Mouse (Mus musculus) left cerebral cortex, adult 8-10 months (tissue): ENCODE measurements around the gene Fam160a1. TPM values are rescaled to one million over a fixed set of nuclear protein-coding genes. Genes with fewer than 3 reads are reported as not detected.

Source experiments
- DNase-seq, 2 experiments: peaks; one replicate each; pipeline ENCODE4 v3.0.0; 2022; ENCODE audit warnings: low spot score in 2 of 2
- total RNA-seq, 4 experiments: library from RNA; stranded (reverse); gene quantifications; 2 replicates each; pipeline ENCODE4 v1.2.4; 2022

The Fam160a1 gene
- total RNA-seq, result 1 to 10 TPM; 3.4 to 5.0 (median 3.9) TPM

DNA sequence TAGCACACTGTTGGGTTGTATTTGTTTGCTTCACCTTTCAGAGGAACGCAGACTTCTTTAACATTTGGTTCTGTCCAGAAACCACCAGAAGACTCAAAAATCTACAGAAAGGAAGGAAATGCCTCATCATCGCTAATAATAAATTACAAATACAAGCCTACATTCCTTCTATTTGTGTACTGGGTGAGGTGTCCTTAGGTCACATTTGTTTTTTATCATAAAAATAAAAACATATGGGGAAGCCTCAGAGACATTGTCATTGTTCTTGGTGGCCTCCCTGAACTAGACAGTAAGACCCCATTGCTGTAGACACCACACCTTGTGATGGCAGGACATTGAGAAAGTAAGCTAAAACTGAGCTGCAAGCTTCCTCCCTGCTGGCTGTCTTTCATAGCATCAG is at the start of gene Fam160a1:
Gene Fam160a1 (minus strand): TSS at position 101 of the 400 bp plus-strand sequence.
- no peak for DNase-seq

DNA sequence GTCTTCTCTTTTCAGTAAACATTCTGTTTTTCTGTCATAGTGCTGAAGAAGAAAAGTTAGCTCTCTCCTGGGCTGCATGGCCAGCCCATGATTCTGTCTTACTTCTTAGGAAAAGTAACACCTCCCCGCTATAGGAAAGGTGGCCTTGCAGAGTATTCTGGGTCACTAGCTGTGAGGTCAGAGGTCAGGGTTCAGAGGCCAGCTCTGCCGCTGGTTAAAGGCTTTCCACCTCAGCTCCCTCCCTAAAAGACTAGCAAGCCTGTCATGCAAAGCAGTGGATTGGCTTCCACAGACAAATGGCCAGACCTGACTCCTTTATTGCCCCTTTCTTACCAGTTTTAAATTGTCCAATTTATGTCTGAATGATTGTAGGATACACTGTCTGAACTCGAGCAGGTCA is 46.9 kb upstream of the Fam160a1 start:
- no peak for DNase-seq

DNA sequence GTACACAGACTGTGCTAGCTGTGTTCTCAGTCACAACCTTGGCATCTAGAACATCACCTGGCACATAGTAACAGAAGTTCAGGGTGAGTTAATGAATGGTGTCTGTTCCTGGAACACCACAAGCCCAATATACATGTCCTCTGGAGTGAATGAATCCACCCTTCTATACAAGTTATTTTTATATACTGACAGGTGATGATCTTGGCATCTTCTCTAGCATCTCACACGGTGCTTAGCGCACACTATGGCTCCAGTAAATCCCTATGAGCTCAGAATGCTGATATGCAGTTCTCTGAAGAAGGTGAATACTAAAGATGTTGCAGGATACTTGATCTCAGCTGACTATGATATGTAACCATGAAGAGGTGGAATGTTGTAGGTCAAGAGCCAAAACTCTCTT is 45.8 kb upstream of the Fam160a1 start:
- DNase-seq, result no peak

DNA sequence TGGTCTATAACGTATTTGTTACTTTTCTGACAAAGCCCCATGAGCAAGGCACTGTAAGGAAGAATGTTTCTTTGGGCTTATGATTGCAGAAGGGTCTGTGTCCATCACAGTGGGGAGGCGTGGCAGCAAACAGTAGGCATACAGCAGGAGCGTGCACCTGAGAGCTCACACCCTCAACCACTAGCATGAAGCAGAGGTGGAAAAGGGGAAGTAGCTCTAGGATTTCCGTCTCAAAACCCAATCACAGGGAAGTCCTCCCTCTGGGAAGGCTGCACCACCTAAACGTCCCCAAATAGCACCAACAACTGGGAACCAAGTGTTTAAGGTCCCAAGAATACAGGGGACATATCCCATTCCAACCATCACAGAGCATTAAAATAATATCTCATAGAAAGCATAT is 43.9 kb upstream of the Fam160a1 start:
- no peak for DNase-seq

DNA sequence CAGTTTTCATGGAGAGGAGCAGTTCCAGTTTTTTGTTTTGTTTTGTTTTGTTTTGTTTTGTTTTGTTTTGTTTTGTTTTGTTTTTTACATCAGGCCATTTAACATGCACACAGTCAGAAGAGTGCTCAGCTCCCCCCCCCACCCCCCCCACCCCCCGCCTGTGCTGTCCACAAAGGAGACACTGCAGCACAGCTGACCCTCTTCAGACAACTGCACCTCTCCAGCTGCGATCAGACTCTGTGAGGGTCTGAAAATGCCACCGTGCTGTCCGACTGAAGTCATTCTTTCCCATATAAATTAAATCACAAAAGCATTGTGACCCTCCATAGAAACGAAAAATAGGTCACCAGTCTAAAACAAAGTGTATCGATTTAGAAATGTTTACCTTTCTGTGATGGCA is 42.2 kb upstream of the Fam160a1 start:
- DNase-seq, result no peak

DNA sequence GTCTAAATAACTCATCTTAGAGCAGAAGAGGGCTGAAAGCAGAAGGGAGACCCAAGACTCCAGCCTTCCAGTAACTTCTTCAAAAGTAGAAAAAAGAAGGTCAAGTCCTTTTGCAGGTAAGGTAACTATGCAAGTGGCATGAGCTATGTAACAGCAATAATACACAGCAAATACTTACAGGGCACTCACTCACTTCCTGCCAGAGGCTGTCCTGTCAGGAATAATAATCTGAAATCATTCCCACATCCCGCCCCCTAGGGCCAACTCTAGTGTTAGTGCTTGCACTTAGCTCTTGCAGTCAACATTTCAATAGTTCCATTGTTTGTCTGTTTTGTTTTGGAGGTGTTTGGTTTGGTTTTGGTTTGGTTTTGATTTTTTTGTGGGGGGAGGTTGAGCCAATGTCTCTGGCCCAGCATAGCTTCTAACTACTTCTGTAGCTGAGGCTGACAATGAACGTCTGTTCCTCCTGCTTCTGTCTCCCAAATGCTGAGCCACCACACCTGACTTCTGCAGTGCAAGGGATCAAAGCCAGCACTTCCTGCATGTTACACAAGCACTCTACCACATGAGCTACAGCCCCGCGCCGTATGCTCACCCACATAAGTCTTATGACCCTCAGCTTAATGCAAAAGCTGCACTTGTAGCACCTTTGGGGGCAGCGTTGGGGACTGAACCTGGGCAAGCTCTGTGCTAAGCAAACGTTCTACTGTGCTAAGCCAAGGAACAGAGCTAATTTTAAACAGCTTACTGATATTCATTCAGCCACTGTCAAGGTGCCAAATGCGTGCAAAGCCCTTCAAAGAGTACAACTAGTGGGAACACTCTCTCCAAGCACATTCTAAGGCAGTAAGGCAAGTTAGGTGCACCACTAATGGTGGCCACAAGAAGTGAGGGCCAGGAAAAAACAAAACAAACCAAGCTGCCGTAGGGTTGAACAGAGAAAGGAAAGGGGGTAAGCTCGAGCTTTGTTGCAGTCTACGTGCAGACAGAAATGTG is 41.3 kb upstream of the Fam160a1 start:
- no peak for DNase-seq

DNA sequence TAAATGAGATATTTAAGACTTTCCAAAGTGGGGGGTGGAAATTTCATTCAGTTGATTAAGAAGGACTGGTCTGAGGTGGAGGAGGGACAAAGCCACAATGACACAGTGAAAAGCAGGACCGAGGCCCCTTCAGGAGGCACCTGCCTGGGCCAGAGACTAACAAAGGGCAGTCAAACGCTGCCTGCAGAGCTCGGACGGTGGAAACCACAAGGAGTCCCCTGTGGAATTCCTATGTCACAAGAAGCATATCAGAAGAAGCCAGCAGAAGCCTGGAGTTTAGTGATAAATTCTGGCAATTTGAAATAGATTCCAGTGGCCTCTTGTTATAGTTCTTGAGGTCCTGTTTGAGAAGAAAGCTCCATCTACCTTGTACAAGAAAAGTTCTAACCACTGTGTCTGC is 40.0 kb upstream of the Fam160a1 start:
- DNase-seq, result no peak

DNA sequence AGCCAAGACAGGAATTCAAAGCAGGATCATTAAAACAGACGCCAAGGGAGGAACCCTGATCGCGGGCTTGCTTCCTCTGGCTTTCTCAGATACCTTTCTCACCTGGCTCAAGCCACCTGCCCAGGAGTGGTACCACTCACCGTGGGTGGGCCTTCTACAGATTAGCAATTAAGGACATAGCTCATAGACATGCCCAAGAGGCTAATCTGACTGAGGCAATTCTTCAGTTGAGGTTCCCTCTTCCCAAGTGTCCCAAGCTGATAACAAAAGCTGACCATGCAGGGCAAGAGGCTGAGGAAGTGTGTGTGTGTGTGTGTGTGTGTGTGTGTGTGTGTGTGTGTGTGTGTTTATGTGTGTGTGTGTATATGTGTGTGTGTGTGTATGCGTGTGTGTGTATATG is 38.9 kb upstream of the Fam160a1 start:
- no peak for DNase-seq

DNA sequence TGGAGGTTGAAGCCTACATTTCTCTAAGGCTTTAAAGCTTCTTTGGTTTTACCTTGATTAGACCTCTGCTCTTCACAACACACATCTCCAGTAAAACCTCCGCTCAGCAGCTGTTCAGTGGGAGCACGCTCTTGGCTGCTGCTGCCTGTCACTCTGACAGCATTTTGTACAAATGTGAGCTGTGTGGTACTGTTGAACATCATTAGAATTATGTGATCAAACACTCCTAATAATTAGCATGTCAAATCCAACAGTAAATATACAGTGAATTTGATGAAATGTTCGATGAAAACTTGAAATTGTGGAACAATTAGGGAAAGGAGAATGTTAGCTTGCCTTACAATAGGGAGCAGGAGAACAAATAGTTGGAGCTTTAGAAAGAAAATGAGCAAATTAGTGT is 38.0 kb upstream of the Fam160a1 start:
- no peak for DNase-seq

DNA sequence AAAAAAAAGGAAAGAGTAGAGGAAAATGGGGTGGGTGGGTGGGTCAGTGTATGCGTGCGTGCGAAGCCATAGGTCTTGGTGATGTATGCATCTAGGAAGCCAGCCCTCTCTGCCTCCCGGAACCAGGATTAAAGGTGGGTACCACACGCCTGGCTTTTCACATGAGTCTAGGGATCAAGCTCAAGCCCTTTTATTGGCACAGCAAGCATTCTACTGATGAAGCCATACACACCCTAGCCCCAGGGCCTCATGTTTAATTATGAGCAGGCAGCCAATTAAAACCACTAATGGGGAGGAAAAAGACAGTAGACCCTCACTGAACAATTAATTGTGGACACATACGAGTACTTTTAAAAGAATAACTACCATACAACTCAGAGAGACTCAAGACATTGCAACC is 37.1 kb upstream of the Fam160a1 start:
- DNase-seq, result no peak

DNA sequence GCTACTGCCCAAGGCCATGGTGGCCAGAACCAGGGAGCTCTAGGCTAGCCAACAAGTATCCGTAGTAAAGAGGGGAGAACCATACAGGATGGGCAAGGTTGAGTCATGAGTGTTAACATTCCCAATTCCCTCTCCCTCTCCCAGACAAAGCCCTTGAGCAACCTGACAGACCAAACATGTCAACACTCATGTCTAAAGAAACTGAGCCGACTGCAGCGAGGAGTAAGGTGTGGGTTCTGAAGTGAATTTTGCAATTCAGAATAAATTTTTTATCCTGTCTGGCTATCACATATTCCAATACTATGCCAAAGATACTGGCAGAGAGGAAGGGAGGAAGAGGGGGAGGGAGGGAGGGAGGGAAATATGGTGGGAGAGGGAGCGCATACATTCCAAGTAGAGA is 36.6 kb upstream of the Fam160a1 start:
- DNase-seq, result no peak

DNA sequence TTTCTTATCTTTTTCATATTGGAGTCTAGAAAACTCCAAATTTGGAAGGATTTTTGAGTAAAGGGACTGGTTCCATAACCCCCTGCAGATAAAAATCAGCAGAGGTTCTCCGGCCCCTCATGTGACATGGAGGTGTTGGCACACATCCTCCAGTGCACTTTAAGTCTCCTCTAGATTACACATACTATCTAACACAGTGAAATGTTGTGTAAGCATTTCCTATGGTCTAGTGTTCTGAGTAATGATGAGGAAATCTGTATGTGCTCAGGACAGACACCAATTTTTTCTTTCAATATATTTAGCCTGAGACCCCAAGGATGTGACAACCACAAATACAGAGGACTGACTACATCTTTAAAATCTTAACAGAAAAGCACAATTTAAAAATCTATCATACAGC is 33.0 kb upstream of the Fam160a1 start:
- DNase-seq, result no peak

DNA sequence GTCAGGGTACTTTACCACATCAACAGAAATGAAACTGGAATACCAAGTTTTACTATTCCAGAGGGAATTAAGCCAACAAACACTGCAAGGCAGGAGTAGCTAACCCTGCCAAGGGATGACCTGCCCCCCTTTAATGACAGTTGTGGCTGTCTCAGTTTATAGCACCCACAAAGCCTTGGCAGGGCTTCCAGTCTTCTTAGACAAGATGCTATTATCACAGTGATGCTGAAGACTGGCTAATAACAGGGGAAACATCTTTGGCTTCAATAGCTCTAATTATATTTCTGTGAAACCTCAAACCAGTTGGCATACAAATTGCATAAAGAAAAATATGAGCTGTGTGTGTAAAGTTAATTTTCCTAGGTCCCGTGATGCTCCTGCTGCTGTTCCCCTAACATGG is 29.2 kb upstream of the Fam160a1 start:
- no peak for DNase-seq

DNA sequence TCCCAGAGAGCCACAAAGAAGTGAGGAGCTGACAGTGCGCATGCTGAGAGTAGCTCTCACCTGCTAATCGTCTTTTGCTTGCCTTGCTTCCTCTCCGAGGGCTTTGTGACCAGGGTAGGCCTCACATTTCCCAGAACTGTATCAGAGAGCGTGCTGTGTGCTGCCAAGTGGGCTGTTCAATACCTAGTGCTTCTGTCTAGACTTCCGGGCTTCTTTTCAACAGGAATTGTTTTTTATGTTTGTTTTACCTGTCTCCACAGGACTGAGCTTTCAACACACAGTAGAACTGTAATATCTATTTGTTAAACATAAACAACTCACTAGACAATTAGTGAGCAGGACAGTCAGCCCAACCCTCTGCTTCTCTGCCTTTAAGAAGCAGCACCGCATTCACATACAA is 28.2 kb upstream of the Fam160a1 start:
- no peak for DNase-seq

DNA sequence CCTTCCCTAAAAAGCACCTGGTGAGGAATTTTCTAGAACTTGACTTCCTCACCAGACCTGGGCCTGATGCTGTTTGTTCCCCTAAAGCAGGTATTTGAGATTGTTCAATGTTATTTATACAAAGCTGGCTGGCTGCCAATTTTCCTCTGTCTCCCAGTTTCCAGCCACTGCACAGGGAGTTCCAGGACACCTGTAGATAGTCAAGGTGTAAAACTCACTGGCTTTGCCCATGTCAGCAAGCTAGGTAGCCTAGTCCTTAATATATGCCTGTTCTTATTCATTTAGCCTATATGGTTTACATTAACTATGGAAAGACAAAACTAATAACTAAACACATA is 25.8 kb upstream of the Fam160a1 start:
- no peak for DNase-seq

DNA sequence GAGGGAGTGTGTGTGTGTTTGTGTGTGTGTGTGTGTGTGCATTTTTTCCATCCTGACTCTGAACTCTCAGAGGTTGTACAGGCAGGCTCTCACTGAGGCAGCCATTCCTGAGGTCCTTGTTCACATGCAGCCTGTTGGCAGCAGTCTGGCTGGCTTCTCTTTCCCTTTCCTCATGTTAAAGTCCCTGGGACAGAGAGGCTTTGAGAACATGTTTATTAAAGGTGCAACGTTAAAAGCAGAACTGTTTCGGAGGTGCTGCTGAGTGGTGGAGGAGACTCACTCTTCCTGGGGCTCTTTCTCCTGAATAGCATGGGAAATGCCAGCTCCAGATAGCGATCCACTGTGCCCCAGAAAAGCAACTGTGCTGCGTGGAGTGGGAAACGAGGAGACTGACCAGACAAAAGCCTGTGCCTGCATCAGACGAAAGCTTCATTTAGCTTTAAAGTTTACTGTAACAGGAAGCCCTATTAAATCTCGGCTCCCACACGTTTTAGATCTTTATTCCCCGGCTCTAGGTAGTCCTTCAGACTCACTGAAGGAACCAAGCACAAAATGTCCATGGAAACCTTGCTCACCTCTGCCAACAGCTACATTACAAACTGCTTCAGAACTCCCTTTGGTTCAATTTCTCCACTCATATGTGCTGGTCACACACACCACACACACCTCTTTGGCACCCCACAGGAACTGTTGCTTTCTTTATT is 25.2 kb upstream of the Fam160a1 start:
- no peak for DNase-seq

DNA sequence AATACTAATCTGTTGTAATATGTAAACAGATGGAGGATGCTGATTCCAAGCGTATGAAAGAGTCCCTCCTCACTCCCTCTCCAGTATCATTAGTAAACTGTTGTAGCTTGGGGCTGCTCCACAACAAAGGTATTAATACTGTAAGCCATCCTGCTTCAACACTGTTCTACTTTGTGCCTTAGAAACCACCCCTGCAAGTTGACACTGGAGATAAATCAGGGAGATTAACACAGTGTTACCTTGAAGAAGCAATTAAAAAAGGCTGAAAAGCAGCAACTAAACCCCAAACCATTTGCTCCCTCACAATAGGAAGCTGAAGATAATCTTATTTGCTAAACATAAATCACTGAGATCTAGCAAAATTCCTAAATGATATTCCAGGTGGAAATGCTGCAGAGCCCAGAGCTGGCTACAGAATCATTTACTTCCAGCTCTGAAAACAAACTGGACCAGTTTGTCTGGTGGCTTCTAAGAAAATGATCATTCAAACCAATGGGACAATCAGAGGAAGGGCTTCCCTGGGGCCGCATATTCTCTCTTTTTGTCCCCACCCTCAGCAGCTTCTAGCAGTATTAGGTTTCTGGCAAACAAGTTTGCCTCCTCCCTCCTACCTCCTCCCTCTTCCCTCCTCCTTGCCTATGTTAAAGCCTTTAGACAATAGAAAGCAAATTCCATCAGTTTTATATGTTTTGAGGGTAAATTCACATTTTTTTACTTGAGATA is 24.5 kb upstream of the Fam160a1 start:
- DNase-seq, result no peak

DNA sequence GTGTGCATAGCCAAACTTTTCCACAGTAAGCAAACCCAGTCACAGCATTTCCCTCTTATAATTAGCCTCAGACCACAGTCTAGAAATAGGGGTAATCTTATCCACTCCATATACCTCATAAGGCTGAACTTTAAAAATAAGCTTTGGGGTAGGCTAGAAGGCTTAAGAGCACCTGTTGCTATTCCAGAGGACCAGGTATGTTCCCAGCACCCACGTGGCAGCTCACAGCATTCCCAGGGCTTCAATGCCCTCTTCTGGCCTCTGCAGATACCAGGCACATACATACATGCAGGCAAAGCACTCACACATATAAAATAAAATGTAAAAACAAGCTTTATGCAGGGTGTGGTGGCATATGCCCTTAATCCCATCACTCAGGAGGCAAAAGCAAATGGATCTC is 16.5 kb upstream of the Fam160a1 start:
- no peak for DNase-seq

DNA sequence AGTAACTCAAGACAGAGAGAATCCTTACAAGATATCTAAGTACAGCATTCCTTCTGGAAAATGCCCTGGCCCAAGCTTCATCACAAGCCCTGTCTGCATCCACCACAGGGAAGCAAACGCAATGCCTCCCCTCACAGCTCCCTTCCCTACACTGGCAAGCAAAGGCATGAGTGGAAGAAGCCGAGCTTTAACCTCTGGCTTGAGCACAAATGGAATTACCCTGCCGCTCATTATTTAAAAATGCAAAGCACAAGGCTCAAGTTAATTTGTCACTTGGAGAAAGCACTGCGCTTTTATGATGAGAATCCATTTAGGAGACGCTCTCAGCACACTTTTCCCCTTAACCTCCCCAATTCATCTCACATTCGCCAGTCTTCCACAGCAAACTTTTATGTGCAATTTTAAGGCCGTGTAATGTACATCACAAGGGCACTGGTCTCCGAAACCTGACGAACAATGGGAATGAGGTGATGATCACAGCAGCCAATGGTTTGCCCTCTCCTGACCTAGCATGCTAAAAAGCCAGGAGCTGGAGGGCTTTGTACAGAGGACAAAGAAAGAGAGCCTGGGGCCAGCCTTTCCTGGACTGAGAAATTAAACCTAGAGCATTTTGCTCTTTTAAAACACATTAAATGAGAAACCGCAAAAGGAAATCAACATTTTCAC is 15.5 kb upstream of the Fam160a1 start:
- no peak for DNase-seq

DNA sequence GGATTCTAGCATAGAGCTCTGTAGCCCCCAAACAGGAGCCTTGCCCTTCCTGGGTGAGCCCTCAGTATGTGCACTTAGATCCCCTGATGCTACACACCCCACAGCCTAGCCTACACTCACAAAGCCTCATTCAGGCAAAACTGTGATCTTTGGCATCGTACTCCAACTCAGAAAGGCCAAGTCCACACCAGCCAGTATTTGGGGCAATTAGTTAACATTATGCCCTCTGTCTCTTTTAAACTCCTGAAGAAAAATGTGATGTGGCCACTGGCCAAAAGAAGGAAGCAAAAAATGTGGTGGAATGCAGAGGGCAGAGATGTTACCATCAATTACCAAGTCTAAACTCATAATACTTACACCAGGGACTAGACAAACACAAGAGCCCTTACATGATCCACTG is 14.7 kb upstream of the Fam160a1 start:
- no peak for DNase-seq

DNA sequence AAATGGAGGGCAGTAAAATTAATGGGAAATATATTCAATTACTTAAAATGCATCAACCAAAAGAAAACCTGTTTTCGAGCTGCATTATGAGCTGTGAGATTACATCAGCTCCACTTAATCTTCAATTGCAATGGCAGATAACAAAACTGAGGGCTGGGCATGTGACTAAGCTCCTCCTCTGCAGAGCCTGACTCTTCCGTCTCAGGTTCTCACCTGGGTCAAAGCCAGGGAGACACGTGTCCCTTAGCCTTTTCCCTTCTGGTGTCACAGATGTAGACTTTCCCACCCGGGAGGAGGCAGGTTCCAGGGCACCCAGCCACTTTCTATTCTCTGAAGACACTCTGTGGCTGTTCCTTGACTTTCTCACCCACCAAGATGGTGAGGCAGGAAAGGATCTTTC is 12.0 kb upstream of the Fam160a1 start:
- no peak for DNase-seq

DNA sequence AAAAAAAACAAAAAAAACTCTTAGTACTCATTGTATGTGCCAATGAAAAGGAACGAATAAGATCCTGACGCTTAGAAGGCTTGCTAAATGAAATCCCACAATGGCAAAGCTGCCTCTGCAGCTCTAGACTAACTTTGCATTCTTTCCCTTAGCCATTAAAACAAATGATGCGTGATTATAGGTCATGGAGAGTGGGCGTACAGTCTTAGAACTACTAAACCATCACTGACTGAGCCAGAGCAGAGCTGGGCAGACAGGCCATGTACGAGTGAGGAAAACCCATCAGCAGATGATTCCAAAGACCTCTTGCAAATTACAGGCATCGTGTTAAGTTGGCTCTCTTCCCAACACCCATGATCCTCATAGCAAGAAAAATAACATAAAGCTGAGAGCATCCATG is 10.7 kb upstream of the Fam160a1 start:
- no peak for DNase-seq
